Mouse (Mus musculus): ENCODE measurements around the gene Selenos.

DNA sequence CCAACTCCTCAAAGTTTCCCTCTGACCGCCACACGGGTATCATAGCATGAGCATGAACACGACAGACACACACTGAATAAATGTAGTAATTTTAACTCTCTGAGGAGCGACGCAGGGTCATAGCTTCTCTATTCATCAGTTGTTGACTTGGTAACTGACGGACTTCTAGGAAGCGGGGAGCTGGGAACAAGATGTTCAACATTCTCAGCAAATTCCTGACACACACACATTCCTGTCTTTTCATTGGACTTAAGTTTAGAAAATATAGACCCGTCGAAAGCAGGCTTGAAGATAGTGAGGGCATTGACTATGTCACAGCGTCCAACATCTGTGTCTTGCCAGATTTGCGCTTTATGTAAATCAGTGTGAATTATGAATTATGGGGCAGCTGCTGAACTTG lies 27.8 kb downstream of the Selenos start:
- TF ChIP-seq TAL1 (IDR thresholded peaks at IDR 0.05; ENCODE audit: low read length) (no peak), GATA1 (IDR thresholded peaks at IDR 0.05; ENCODE audit: low read length) (no peak)
